Mouse (Mus musculus): ENCODE measurements around the gene Olfr1189. TPM values are rescaled to one million over a fixed set of nuclear protein-coding genes. Genes with fewer than 3 reads are reported as not detected.
"Not testable (repeated sequence)": the region's sequence is repeated elsewhere in the genome, so short reads cannot be mapped to it uniquely, and the experiment has no call there.

Gene Olfr1189
- not detected in 2 replicates for polyA plus RNA-seq (2015; fragmentation: Nextera tagmentation; extraction: Ambion mirVana)

GRCm38 (mm10) chr2:88586154-88586553 lies at the start of gene Olfr1189:
Gene Olfr1189 (plus strand): TSS chr2:88586454.
- Histone ChIP-seq H3K27ac (ENCODE audit: low read length) (no peak within 1 kb of the TSS), H3K36me3 (ENCODE audit: control insufficient read depth, insufficient read depth, low read length) (no peaks in the 10 kb centered on the region), H3K9me3 (replicated peaks; ENCODE audit: control insufficient read depth, low read length) (no peaks in the 10 kb centered on the region), H3K27me3 (ENCODE audit: control insufficient read depth, insufficient read depth, low read length) (no peaks in the 10 kb centered on the region), H3K4me1 (ENCODE audit: control insufficient read depth, insufficient read depth, low read length) (no peaks in the 10 kb centered on the region), H3K4me3 (replicated peaks; ENCODE audit: low read length) (no peak within 1 kb of the TSS), H3K4me2 (ENCODE audit: low read depth, low read length) (no peak within 1 kb of the TSS), H3K9ac (ENCODE audit: low read length) (no peak within 1 kb of the TSS)
- ATAC-seq (ENCODE audit: insufficient read depth, low FRiP score), result no peak

DNA sequence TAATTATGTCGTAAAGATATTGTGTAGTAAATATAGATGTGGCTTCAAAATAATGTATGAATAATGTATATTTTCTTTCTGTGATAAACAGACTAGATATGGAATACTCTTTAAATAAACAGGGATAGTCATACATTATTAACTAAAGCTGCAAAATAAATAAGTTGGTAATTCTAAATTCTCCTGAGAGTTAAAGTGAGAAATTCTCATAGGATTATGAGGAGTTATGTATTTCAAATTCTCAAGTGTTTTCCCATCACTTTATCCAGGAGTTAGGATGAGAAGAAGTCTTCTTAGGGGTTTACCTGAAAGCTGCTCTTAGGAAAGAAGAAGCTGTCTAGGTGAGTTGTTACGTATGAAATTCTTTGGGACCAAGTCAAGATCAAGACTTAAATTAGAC lies 29.6 kb upstream of the Olfr1189 start, which contains the start of gene Olfr1188:
Olfr1188 (plus strand) TSS at position 301 of the 400 bp plus-strand sequence.
- no peak within 1 kb of the TSS for H3K4me2 ChIP-seq (ENCODE audit: low read depth, low read length)
- 71% methylated on average over 2 of the region's 2 CpGs for WGBS
- no peak within 1 kb of the TSS for H3K9ac ChIP-seq (ENCODE audit: low read length)
- no peak within 1 kb of the TSS for H3K27ac ChIP-seq (ENCODE audit: low read length)
- no peaks in the 10 kb centered on the region for H3K36me3 ChIP-seq (ENCODE audit: control insufficient read depth, insufficient read depth, low read length)
- H3K27me3 ChIP-seq (ENCODE audit: control insufficient read depth, insufficient read depth, low read length), result no peaks in the 10 kb centered on the region
- no peaks in the 10 kb centered on the region for H3K4me1 ChIP-seq (ENCODE audit: control insufficient read depth, insufficient read depth, low read length)
- H3K4me3 ChIP-seq (replicated peaks; ENCODE audit: low read length), result no peak within 1 kb of the TSS
- no peak for ATAC-seq (ENCODE audit: insufficient read depth, low FRiP score)
- H3K9me3 ChIP-seq (replicated peaks; ENCODE audit: control insufficient read depth, low read length), result no peaks in the 10 kb centered on the region

DNA sequence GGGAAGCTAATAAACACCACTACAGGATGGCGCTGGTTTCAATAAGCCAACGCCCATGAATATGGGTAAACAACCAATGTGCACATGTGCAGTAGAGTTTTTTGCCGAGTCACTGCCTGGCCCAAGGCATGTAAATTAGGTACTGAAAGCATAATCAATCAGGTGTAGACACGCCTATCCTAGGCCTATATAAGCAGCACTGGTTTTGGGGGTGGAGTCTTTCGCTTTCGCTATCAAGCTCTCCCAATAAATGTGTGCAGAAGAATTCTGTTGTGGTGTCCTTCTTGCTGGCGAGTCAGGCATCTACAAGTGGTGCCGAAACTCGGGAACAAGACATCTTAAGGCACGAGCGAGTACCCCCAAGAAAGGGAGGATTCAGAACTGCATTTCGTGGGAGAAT lies 13.6 kb upstream of the Olfr1189 start:
- H3K9me3 ChIP-seq (replicated peaks; ENCODE audit: control insufficient read depth, low read length); H3K4me2 ChIP-seq (ENCODE audit: low read depth, low read length); H3K4me3 ChIP-seq (replicated peaks; ENCODE audit: low read length); H3K27ac ChIP-seq (ENCODE audit: low read length); H3K4me1 ChIP-seq (ENCODE audit: control insufficient read depth, insufficient read depth, low read length); H3K9ac ChIP-seq (ENCODE audit: low read length); ATAC-seq (ENCODE audit: insufficient read depth, low FRiP score); H3K27me3 ChIP-seq (ENCODE audit: control insufficient read depth, insufficient read depth, low read length); H3K36me3 ChIP-seq (ENCODE audit: control insufficient read depth, insufficient read depth, low read length): not testable (repeated sequence)
- WGBS, result 88% methylated on average over 12 of the region's 12 CpGs

DNA sequence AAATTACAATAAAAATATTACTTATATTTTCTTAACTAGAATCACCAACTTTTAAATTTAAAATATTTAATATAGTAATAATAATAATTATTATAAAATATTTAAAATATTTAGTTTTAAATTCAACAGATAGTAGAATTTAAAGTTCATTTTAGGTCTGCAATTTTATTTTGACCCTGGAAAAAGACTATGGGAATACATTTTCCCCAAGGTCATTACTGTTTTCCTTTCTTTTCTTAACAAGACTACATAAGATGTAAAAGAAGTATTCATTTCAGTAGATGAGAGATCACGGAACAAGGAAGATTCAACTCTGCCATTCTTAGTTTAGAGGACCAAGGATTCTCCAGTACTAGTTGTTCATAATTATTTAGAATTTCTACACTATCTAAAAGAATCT lies 54.0 kb downstream of the Olfr1189 start, which contains the start of gene Olfr1191-ps1:
Olfr1191-ps1 (plus strand) TSS at position 301 of the 400 bp plus-strand sequence.
- not testable (repeated sequence) for ATAC-seq (ENCODE audit: insufficient read depth, low FRiP score); H3K9me3 ChIP-seq (replicated peaks; ENCODE audit: control insufficient read depth, low read length); H3K9ac ChIP-seq (ENCODE audit: low read length); H3K4me1 ChIP-seq (ENCODE audit: control insufficient read depth, insufficient read depth, low read length); H3K4me2 ChIP-seq (ENCODE audit: low read depth, low read length); H3K4me3 ChIP-seq (replicated peaks; ENCODE audit: low read length); H3K27me3 ChIP-seq (ENCODE audit: control insufficient read depth, insufficient read depth, low read length); H3K27ac ChIP-seq (ENCODE audit: low read length); H3K36me3 ChIP-seq (ENCODE audit: control insufficient read depth, insufficient read depth, low read length)
- WGBS, result 81% methylated on average over 1 of the region's 1 CpGs

Other genes starting within 250 kb of the Olfr1189 start
- gene Olfr1176, start 249.7 kb upstream of the Olfr1189 start, polyA plus RNA-seq (2015; fragmentation: Nextera tagmentation; extraction: Ambion mirVana), result not detected in 2 replicates
- not detected in 2 replicates for gene Olfr1177-ps, start 240.0 kb upstream of the Olfr1189 start, polyA plus RNA-seq (2015; fragmentation: Nextera tagmentation; extraction: Ambion mirVana)
- not detected in 2 replicates for gene Olfr1178, start 199.4 kb upstream of the Olfr1189 start, polyA plus RNA-seq (2015; fragmentation: Nextera tagmentation; extraction: Ambion mirVana)
- not detected in 2 replicates for gene Olfr1179, start 180.0 kb upstream of the Olfr1189 start, polyA plus RNA-seq (2015; fragmentation: Nextera tagmentation; extraction: Ambion mirVana)
- gene Olfr1180, start 167.3 kb upstream of the Olfr1189 start, polyA plus RNA-seq (2015; fragmentation: Nextera tagmentation; extraction: Ambion mirVana), result not detected in 2 replicates
- gene Olfr1181, start 160.3 kb upstream of the Olfr1189 start, polyA plus RNA-seq (2015; fragmentation: Nextera tagmentation; extraction: Ambion mirVana), result not detected in 2 replicates
- gene Gm13757, start 137.3 kb upstream of the Olfr1189 start, polyA plus RNA-seq (2015; fragmentation: Nextera tagmentation; extraction: Ambion mirVana), result not detected in 2 replicates
- gene Olfr1183, start 131.6 kb upstream of the Olfr1189 start, polyA plus RNA-seq (2015; fragmentation: Nextera tagmentation; extraction: Ambion mirVana), result not detected in 2 replicates
- gene Olfr1184, start 102.9 kb upstream of the Olfr1189 start, polyA plus RNA-seq (2015; fragmentation: Nextera tagmentation; extraction: Ambion mirVana), result not detected in 2 replicates
- gene Olfr1185-ps1, start 93.1 kb upstream of the Olfr1189 start, polyA plus RNA-seq (2015; fragmentation: Nextera tagmentation; extraction: Ambion mirVana), result not detected in 2 replicates
- gene Olfr1186, start 67.9 kb upstream of the Olfr1189 start, polyA plus RNA-seq (2015; fragmentation: Nextera tagmentation; extraction: Ambion mirVana), result not detected in 2 replicates
- not detected in 2 replicates for gene Olfr1188, start 29.5 kb upstream of the Olfr1189 start, polyA plus RNA-seq (2015; fragmentation: Nextera tagmentation; extraction: Ambion mirVana)
- gene Olfr1191-ps1, start 54.1 kb downstream of the Olfr1189 start, polyA plus RNA-seq (2015; fragmentation: Nextera tagmentation; extraction: Ambion mirVana), result not detected in 2 replicates
- not detected in 2 replicates for gene Olfr1192-ps1, start 62.1 kb downstream of the Olfr1189 start, polyA plus RNA-seq (2015; fragmentation: Nextera tagmentation; extraction: Ambion mirVana)
- gene Olfr1193, start 89.2 kb downstream of the Olfr1189 start, polyA plus RNA-seq (2015; fragmentation: Nextera tagmentation; extraction: Ambion mirVana), result not detected in 2 replicates
- not detected in 2 replicates for gene Olfr1195, start 102.7 kb downstream of the Olfr1189 start, polyA plus RNA-seq (2015; fragmentation: Nextera tagmentation; extraction: Ambion mirVana)
- not detected in 2 replicates for gene Olfr1196, start 118.1 kb downstream of the Olfr1189 start, polyA plus RNA-seq (2015; fragmentation: Nextera tagmentation; extraction: Ambion mirVana)
- not detected in 2 replicates for gene Olfr1197, start 145.9 kb downstream of the Olfr1189 start, polyA plus RNA-seq (2015; fragmentation: Nextera tagmentation; extraction: Ambion mirVana)
- gene Olfr1198, start 164.9 kb downstream of the Olfr1189 start, polyA plus RNA-seq (2015; fragmentation: Nextera tagmentation; extraction: Ambion mirVana), result not detected in 2 replicates
- gene Olfr1199, start 174.0 kb downstream of the Olfr1189 start, polyA plus RNA-seq (2015; fragmentation: Nextera tagmentation; extraction: Ambion mirVana), result not detected in 2 replicates
- not detected in 2 replicates for gene Olfr1200, start 184.0 kb downstream of the Olfr1189 start, polyA plus RNA-seq (2015; fragmentation: Nextera tagmentation; extraction: Ambion mirVana)
- gene Olfr1201, start 206.6 kb downstream of the Olfr1189 start, polyA plus RNA-seq (2015; fragmentation: Nextera tagmentation; extraction: Ambion mirVana), result not detected in 2 replicates
- not detected in 2 replicates for gene Olfr1202, start 228.0 kb downstream of the Olfr1189 start, polyA plus RNA-seq (2015; fragmentation: Nextera tagmentation; extraction: Ambion mirVana)
- not detected in 2 replicates for gene Olfr1205, start 243.3 kb downstream of the Olfr1189 start, polyA plus RNA-seq (2015; fragmentation: Nextera tagmentation; extraction: Ambion mirVana)